Mouse (Mus musculus): ENCODE data around the gene Slc5a11. TPM values are rescaled to one million over a fixed set of nuclear protein-coding genes. Genes with fewer than 3 reads are reported as not detected.

Slc5a11 gene
- total and polyA plus RNA-seq, 2 experiments from 2014 or later, result 0.17 to 0.29 TPM

DNA sequence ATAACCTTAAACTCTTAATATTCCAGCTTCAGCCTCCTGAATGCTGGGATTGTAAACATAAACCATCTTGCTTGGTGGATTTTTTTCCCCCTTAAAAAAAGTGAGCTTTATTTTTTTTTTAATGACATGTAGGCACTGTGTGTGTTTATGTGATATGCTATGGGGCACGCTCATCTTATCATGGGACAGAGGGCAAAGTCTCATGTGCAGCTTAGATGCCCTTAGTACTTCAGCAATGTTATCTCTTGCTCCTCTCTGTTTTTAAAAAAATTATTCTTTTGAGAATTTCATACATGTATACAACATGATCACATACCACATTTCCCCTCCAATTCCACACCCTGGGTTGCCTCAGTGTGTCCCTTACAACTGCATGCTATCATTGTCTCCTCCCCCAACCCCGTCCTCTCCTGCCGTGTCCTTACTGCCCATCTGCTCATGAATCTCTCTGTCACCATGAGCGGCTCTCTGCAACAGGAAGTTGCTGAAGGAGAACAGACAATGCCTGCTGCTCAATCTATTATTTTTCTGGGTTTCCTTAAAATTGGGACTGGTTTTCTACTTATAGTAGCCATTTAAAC is 32.0 kb downstream of the Slc5a11 start:
- Histone ChIP-seq H3K4me2 (ENCODE audit: low read depth) (no peak overlapping the region), H3K27me3 (ENCODE audit: insufficient read depth, low read length) (no peaks in the 10 kb centered on the region), H3K9me3 (ENCODE audit: low read length) (no peaks in the 10 kb centered on the region), H3K4me3 (ENCODE audit: low read depth, low read length) (no peak overlapping the region), H3K36me3 (ENCODE audit: insufficient read depth) (no peaks in the 10 kb centered on the region), H3K9ac (no peak overlapping the region), H3K4me1 (ENCODE audit: insufficient read depth) (no peaks in the 10 kb centered on the region), H3K27ac (ENCODE audit: low read depth, low read length) (no peak overlapping the region)
- TF ChIP-seq CTCF (IDR thresholded peaks at IDR 0.05; ENCODE audit: low read depth), result no peak
- ATAC-seq (no peak), DNase-seq (no peak)
- 76% methylated on average over 4 of the region's 4 CpGs for WGBS

DNA sequence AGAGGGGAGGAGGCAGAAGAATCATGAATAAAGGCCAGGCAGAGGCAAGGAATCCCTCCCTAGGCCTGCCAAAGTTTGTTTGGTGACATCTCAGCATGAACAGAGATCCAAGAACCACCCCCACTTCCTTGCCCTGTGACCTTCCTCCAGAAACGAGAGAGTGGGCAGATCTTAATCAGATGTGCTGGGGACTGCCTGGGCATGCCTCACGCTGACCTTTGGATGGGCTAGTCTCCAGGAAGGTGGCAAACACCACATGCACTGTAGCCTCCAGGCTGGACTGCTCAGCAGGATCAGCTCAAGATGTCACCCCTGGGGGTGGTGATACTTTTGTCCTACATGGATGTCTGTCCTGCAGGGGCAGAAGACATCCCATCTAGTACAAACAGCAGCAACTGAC is 33.6 kb downstream of the Slc5a11 start:
- 56% methylated on average over 2 of the region's 2 CpGs for WGBS
- Histone ChIP-seq H3K4me2 (ENCODE audit: low read depth) (no peak overlapping the region), H3K27me3 (ENCODE audit: insufficient read depth, low read length) (no peaks in the 10 kb centered on the region), H3K9me3 (ENCODE audit: low read length) (no peaks in the 10 kb centered on the region), H3K36me3 (ENCODE audit: insufficient read depth) (no peaks in the 10 kb centered on the region), H3K9ac (no peak overlapping the region), H3K27ac (ENCODE audit: low read depth, low read length) (no peak overlapping the region), H3K4me3 (ENCODE audit: low read depth, low read length) (no peak overlapping the region), H3K4me1 (ENCODE audit: insufficient read depth) (peaks cover under 1% of the 10 kb centered on the region; the same call in 1 of the 2 replicates)
- ATAC-seq (no peak), DNase-seq (no peak)
- no peak for TF ChIP-seq CTCF (IDR thresholded peaks at IDR 0.05; ENCODE audit: low read depth)

DNA sequence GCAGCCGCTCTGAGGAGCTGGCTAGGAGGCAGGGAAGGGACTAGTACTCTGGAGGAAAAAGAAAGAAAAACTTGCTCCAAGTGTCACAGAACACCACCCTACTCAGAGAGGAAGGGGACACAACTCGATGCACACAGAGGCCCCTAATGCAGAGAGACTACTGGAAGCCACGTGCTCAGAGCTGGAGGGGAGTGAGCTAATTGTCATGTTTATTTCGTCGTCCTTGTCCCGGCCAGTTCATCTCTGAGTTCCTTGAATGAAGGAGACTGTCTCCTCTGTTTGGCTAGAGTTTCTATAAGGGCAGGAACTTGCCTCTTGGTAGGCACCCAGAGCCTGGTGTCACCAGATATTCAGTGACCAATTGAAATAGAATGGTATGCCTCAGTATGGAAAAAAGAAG is 36.8 kb downstream of the Slc5a11 start:
- ATAC-seq (no peak), DNase-seq (no peak)
- H3K9ac ChIP-seq, result no peak overlapping the region
- 52% methylated on average over 6 of the region's 6 CpGs for WGBS
- no peaks in the 10 kb centered on the region for H3K36me3 ChIP-seq (ENCODE audit: insufficient read depth)
- H3K27me3 ChIP-seq (ENCODE audit: insufficient read depth, low read length), result no peaks in the 10 kb centered on the region
- H3K27ac ChIP-seq (ENCODE audit: low read depth, low read length), result no peak overlapping the region
- no peak for TF ChIP-seq CTCF (IDR thresholded peaks at IDR 0.05; ENCODE audit: low read depth)
- no peaks in the 10 kb centered on the region for H3K9me3 ChIP-seq (ENCODE audit: low read length)
- H3K4me1 ChIP-seq (ENCODE audit: insufficient read depth), result peaks cover 9% of the 10 kb centered on the region; the same call in 1 of the 2 replicates
- no peak overlapping the region for H3K4me2 ChIP-seq (ENCODE audit: low read depth)
- no peak overlapping the region for H3K4me3 ChIP-seq (ENCODE audit: low read depth, low read length)

- Histone ChIP-seq H3K27me3 (ENCODE audit: insufficient read depth, low read length) (no peaks in the 10 kb centered on the region), H3K4me3 (ENCODE audit: low read depth, low read length) (no peak overlapping the region), H3K9ac (no peak overlapping the region), H3K4me2 (ENCODE audit: low read depth) (no peak overlapping the region), H3K36me3 (ENCODE audit: insufficient read depth) (no peaks in the 10 kb centered on the region), H3K9me3 (ENCODE audit: low read length) (no peaks in the 10 kb centered on the region), H3K27ac (ENCODE audit: low read depth, low read length) (peak overlapping the region; percentile 50; the same call in 1 of the 2 replicates), H3K4me1 (ENCODE audit: insufficient read depth) (peaks cover 9% of the 10 kb centered on the region; the same call in 1 of the 2 replicates)
- ATAC-seq, result peak; percentile 73
- no peak for TF ChIP-seq CTCF (IDR thresholded peaks at IDR 0.05; ENCODE audit: low read depth)
- DNase-seq, result peak; percentile 53
- 51% methylated on average over 7 of the region's 7 CpGs for WGBS
Observed at GRCm38 (mm10) chr7:123253396-123253795, 38.8 kb downstream of the Slc5a11 start.

DNA sequence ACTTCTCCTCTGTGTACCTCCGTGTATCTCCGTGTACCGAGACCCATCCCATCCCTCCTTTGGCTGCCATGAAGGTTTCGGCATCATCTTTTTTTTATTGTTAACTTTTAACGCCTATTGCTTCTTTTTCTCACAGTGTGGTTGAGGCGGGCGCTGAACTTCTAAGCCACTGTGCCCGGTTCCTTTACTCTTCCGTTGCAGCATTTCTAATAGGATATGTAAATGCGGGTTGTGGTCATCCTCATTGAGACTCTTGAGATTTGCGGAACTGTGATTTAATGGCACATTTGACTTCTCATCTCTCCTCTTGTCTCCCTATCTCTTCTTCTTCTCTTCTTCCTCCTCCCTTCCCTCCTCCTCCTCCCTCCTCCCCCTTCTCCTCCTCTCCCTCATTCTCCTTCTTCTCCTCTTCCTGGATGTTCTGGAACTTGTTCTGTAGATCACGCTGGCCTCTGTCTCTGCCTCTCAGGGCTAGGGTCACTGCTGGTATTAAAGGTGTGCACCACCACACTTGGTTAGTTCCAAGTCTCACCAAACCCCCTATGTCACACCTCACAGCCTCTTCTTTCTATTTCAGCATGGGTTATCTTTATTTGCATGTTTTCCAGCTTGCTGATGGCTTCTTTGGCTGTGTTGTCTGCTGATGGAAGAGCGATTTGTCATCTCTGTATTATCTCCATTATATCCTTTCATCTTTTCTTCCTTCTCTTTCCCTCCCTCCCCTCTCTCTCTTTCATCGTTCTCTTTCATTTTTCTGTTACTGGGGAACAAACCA is 39.8 kb downstream of the Slc5a11 start:
- Histone ChIP-seq H3K36me3 (ENCODE audit: insufficient read depth) (no peaks in the 10 kb centered on the region), H3K27ac (ENCODE audit: low read depth, low read length) (no peak overlapping the region), H3K4me3 (ENCODE audit: low read depth, low read length) (no peak overlapping the region), H3K27me3 (ENCODE audit: insufficient read depth, low read length) (no peaks in the 10 kb centered on the region), H3K9me3 (ENCODE audit: low read length) (no peaks in the 10 kb centered on the region), H3K4me2 (ENCODE audit: low read depth) (no peak overlapping the region), H3K9ac (no peak overlapping the region), H3K4me1 (ENCODE audit: insufficient read depth) (peaks cover 9% of the 10 kb centered on the region; the same call in 1 of the 2 replicates)
- DNase-seq, result no peak
- ATAC-seq, result no peak
- 88% methylated on average over 14 of the region's 14 CpGs for WGBS
- TF ChIP-seq CTCF (IDR thresholded peaks at IDR 0.05; ENCODE audit: low read depth), result no peak

- DNase-seq (no peak), ATAC-seq (no peak)
- Histone ChIP-seq H3K4me2 (ENCODE audit: low read depth) (no peak overlapping the region), H3K36me3 (ENCODE audit: insufficient read depth) (no peaks in the 10 kb centered on the region), H3K4me3 (ENCODE audit: low read depth, low read length) (no peak overlapping the region), H3K27ac (ENCODE audit: low read depth, low read length) (no peak overlapping the region), H3K9me3 (ENCODE audit: low read length) (no peaks in the 10 kb centered on the region), H3K9ac (no peak overlapping the region), H3K4me1 (ENCODE audit: insufficient read depth) (peaks cover 9% of the 10 kb centered on the region; the same call in 1 of the 2 replicates), H3K27me3 (ENCODE audit: insufficient read depth, low read length) (no peaks in the 10 kb centered on the region)
- 93% methylated on average over 8 of the region's 8 CpGs for WGBS
- no peak for TF ChIP-seq CTCF (IDR thresholded peaks at IDR 0.05; ENCODE audit: low read depth)
Observed at GRCm38 (mm10) chr7:123258103-123258502, 43.5 kb downstream of the Slc5a11 start.

DNA sequence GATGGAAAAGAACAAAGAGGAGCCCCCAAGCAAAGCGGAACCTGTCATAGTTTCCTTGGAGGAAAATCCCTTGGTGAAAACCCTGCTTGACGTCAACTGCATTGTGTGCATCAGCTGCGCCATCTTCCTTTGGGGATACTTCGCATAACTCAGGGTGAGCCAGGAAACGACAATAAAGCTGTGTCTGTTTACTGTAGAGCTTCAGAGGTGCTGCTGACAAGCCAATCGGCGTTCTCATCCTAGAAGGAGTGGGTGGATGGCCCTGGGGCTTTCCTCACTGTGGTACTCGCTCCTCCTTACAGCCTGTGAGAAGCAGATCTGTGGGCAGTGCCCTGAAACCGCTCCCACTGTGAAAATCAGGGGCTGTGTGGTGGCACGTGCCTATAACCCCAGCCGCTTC is 58.5 kb downstream of the Slc5a11 start:
- 74% methylated on average over 11 of the region's 11 CpGs for WGBS
- no peak for ATAC-seq

More for the DNA sequence above, 58.5 kb downstream of the Slc5a11 start:
- Histone ChIP-seq H3K4me3 (ENCODE audit: low read depth, low read length) (no peak overlapping the region), H3K9me3 (ENCODE audit: low read length) (no peaks in the 10 kb centered on the region), H3K4me2 (ENCODE audit: low read depth) (no peak overlapping the region), H3K27ac (ENCODE audit: low read depth, low read length) (no peak overlapping the region), H3K27me3 (ENCODE audit: insufficient read depth, low read length) (no peaks in the 10 kb centered on the region), H3K9ac (no peak overlapping the region), H3K36me3 (ENCODE audit: insufficient read depth) (no peaks in the 10 kb centered on the region), H3K4me1 (ENCODE audit: insufficient read depth) (no peaks in the 10 kb centered on the region)
- no peak for TF ChIP-seq CTCF (IDR thresholded peaks at IDR 0.05; ENCODE audit: low read depth)
- no peak for DNase-seq
